Comparison of ENCODE assay signal across 23 mouse cellular contexts in genomic region chr17:4521031-4521430, GRCm38 (mm10).
"Had no signal": no experiment of that assay in that cellular context is flagged by ENCODE, and none has a peak within 500 bp of the region (broad histone marks: within the 10 kb centered on the region; RNA-seq: fewer than 3 reads in every experiment).

No protein-coding gene starts in this region.

- H3K9me3 ChIP-seq: heart, embryonic 13.5 days; heart, embryonic 15.5 days; hindbrain, embryonic 13.5 days; hindbrain, embryonic 15.5 days; limb, embryonic 13.5 days; limb, embryonic 15.5 days; liver, embryonic 12.5 days had no signal

- DNase-seq: gastrocnemius, postnatal 14 days; gastrocnemius, postnatal 36 days; heart, adult 18-20 months; heart, postnatal 14 days; heart, postnatal 36 days; kidney, adult 11 months; kidney, adult 8-10 months; kidney, postnatal 25 days; layer of hippocampus, adult 9-11 months; layer of hippocampus, postnatal 36 days; left cerebral cortex, postnatal 4 days had no signal

- ATAC-seq: hindbrain, postnatal 0 days; intestine, embryonic 16.5 days; liver, embryonic 12.5 days had no signal

- H3K4me2 ChIP-seq: heart, embryonic 11.5 days; heart, embryonic 13.5 days; heart, embryonic 15.5 days; hindbrain, embryonic 13.5 days; hindbrain, embryonic 15.5 days; limb, embryonic 13.5 days; limb, embryonic 15.5 days; liver, embryonic 12.5 days had no signal

- H3K4me3 ChIP-seq: heart, embryonic 13.5 days; heart, embryonic 15.5 days; hindbrain, embryonic 13.5 days; hindbrain, embryonic 15.5 days; limb, embryonic 13.5 days; limb, embryonic 15.5 days; liver, embryonic 12.5 days had no signal

- H3K27me3 ChIP-seq: heart, embryonic 13.5 days; heart, embryonic 15.5 days; hindbrain, embryonic 13.5 days; hindbrain, embryonic 15.5 days; limb, embryonic 13.5 days; limb, embryonic 15.5 days; liver, embryonic 12.5 days had no signal

- H3K27ac ChIP-seq: heart, embryonic 13.5 days; heart, embryonic 15.5 days; hindbrain, embryonic 13.5 days; hindbrain, embryonic 15.5 days; hindbrain, postnatal 0 days; kidney, postnatal 0 days; limb, embryonic 13.5 days; limb, embryonic 15.5 days; liver, embryonic 12.5 days; liver, embryonic 14.5 days had no signal

- H3K4me1 ChIP-seq: heart, embryonic 13.5 days; heart, embryonic 15.5 days; hindbrain, embryonic 13.5 days; liver, embryonic 12.5 days had no signal

- H3K36me3 ChIP-seq: heart, embryonic 13.5 days; heart, embryonic 15.5 days; hindbrain, embryonic 13.5 days; hindbrain, embryonic 15.5 days; limb, embryonic 13.5 days; limb, embryonic 15.5 days; liver, embryonic 12.5 days had no signal

- H3K9ac ChIP-seq: heart, embryonic 13.5 days; heart, embryonic 15.5 days; hindbrain, embryonic 13.5 days; hindbrain, embryonic 15.5 days; limb, embryonic 13.5 days; limb, embryonic 15.5 days; liver, embryonic 12.5 days; liver, embryonic 14.5 days had no signal
